Mouse (Mus musculus): ENCODE results near the gene Fastkd5. TPM values are rescaled to one million over a fixed set of nuclear protein-coding genes. Genes with fewer than 3 reads are reported as not detected.

Fastkd5 gene
- total and polyA plus RNA-seq, 2 experiments from 2014 or later: 9.8 TPM

GRCm38 (mm10) chr2:130634006-130634738 lies 4.3 kb upstream of the Fastkd5 start:
- H3K9me3 ChIP-seq (replicated peaks; ENCODE audit: control insufficient read depth, low read length): no peaks in the 10 kb centered on the region
- H3K27ac ChIP-seq (ENCODE audit: low read depth): no peak overlapping the region
- TF ChIP-seq CTCF (IDR thresholded peaks at IDR 0.05; ENCODE audit: low read depth): no peak
- TF ChIP-seq EP300 (IDR thresholded peaks at IDR 0.05; ENCODE audit: low read depth): no peak
- ATAC-seq (ENCODE audit: insufficient read depth, low read depth): 0 out of 2 replicates have a peak, but pooled peaks have one; percentile 7
- peak overlapping the region; percentile 58 for H3K4me2 ChIP-seq (ENCODE audit: low read depth, low read length)
- H3K36me3 ChIP-seq (replicated peaks; ENCODE audit: control insufficient read depth, insufficient read depth, low read length): no peaks in the 10 kb centered on the region
- 23% methylated on average over 14 of the region's 14 CpGs for WGBS
- H3K4me1 ChIP-seq (ENCODE audit: control insufficient read depth, insufficient read depth): peaks cover 14% of the 10 kb centered on the region
- DNase-seq (ENCODE audit: low spot score): no peak
- H3K4me3 ChIP-seq (ENCODE audit: low read depth, low read length): peak overlapping the region; percentile 34
- H3K9ac ChIP-seq (replicated peaks; ENCODE audit: low read depth, low read length): no peak overlapping the region
- H3K27me3 ChIP-seq (ENCODE audit: control insufficient read depth, insufficient read depth, low read length): peaks cover 41% of the 10 kb centered on the region

- H3K4me3 ChIP-seq (ENCODE audit: low read depth, low read length): no peak overlapping the region
- H3K4me2 ChIP-seq (ENCODE audit: low read depth, low read length): no peak overlapping the region
- no peaks in the 10 kb centered on the region for H3K9me3 ChIP-seq (replicated peaks; ENCODE audit: control insufficient read depth, low read length)
- no peak for DNase-seq (ENCODE audit: low spot score)
- peaks cover 20% of the 10 kb centered on the region for H3K4me1 ChIP-seq (ENCODE audit: control insufficient read depth, insufficient read depth)
- H3K27me3 ChIP-seq (ENCODE audit: control insufficient read depth, insufficient read depth, low read length): peaks cover 41% of the 10 kb centered on the region
- no peak overlapping the region for H3K9ac ChIP-seq (replicated peaks; ENCODE audit: low read depth, low read length)
- TF ChIP-seq EP300 (IDR thresholded peaks at IDR 0.05; ENCODE audit: low read depth) (no peak), CTCF (IDR thresholded peaks at IDR 0.05; ENCODE audit: low read depth) (no peak)
- no peak overlapping the region for H3K27ac ChIP-seq (ENCODE audit: low read depth)
- no peaks in the 10 kb centered on the region for H3K36me3 ChIP-seq (replicated peaks; ENCODE audit: control insufficient read depth, insufficient read depth, low read length)
- WGBS: 54% methylated on average over 5 of the region's 5 CpGs
- ATAC-seq (ENCODE audit: insufficient read depth, low read depth): no peak
Observed at GRCm38 (mm10) chr2:130632887-130633675, 3.3 kb upstream of the Fastkd5 start.

GRCm38 (mm10) chr2:130632416-130632815 lies 2.6 kb upstream of the Fastkd5 start:
- WGBS: 67% methylated on average over 1 of the region's 1 CpGs
- no peak for ATAC-seq (ENCODE audit: insufficient read depth, low read depth)
- TF ChIP-seq EP300 (IDR thresholded peaks at IDR 0.05; ENCODE audit: low read depth) (no peak), CTCF (IDR thresholded peaks at IDR 0.05; ENCODE audit: low read depth) (no peak)
- Histone ChIP-seq H3K4me3 (ENCODE audit: low read depth, low read length) (no peak overlapping the region), H3K4me2 (ENCODE audit: low read depth, low read length) (no peak overlapping the region), H3K9me3 (replicated peaks; ENCODE audit: control insufficient read depth, low read length) (no peaks in the 10 kb centered on the region), H3K9ac (replicated peaks; ENCODE audit: low read depth, low read length) (no peak overlapping the region), H3K4me1 (ENCODE audit: control insufficient read depth, insufficient read depth) (peaks cover 20% of the 10 kb centered on the region), H3K36me3 (replicated peaks; ENCODE audit: control insufficient read depth, insufficient read depth, low read length) (peaks cover 3% of the 10 kb centered on the region), H3K27ac (ENCODE audit: low read depth) (no peak overlapping the region), H3K27me3 (ENCODE audit: control insufficient read depth, insufficient read depth, low read length) (peaks cover 36% of the 10 kb centered on the region)
- no peak for DNase-seq (ENCODE audit: low spot score)

GRCm38 (mm10) chr2:130629080-130629838 lies 568 bp downstream of the Fastkd5 start:
- peak; percentile 20 for DNase-seq (ENCODE audit: low spot score)
- TF ChIP-seq EP300 (IDR thresholded peaks at IDR 0.05; ENCODE audit: low read depth) (no peak), CTCF (IDR thresholded peaks at IDR 0.05; ENCODE audit: low read depth) (no peak)
- Histone ChIP-seq H3K4me2 (ENCODE audit: low read depth, low read length) (peak overlapping the region; percentile 74), H3K9ac (replicated peaks; ENCODE audit: low read depth, low read length) (peak overlapping the region; percentile 95), H3K4me3 (ENCODE audit: low read depth, low read length) (peak overlapping the region; percentile 98), H3K27me3 (ENCODE audit: control insufficient read depth, insufficient read depth, low read length) (peaks cover 12% of the 10 kb centered on the region), H3K4me1 (ENCODE audit: control insufficient read depth, insufficient read depth) (peaks cover 7% of the 10 kb centered on the region), H3K9me3 (replicated peaks; ENCODE audit: control insufficient read depth, low read length) (no peaks in the 10 kb centered on the region), H3K27ac (ENCODE audit: low read depth) (peak overlapping the region; percentile 83), H3K36me3 (replicated peaks; ENCODE audit: control insufficient read depth, insufficient read depth, low read length) (peaks cover 22% of the 10 kb centered on the region)
- WGBS: 2% methylated on average over 37 of the region's 37 CpGs
- peak; percentile 42 for ATAC-seq (ENCODE audit: insufficient read depth, low read depth)

- Histone ChIP-seq H3K27ac (ENCODE audit: low read depth) (no peak overlapping the region), H3K9ac (replicated peaks; ENCODE audit: low read depth, low read length) (no peak overlapping the region), H3K4me3 (ENCODE audit: low read depth, low read length) (no peak overlapping the region), H3K9me3 (replicated peaks; ENCODE audit: control insufficient read depth, low read length) (no peaks in the 10 kb centered on the region), H3K4me1 (ENCODE audit: control insufficient read depth, insufficient read depth) (peaks cover 7% of the 10 kb centered on the region), H3K4me2 (ENCODE audit: low read depth, low read length) (no peak overlapping the region; the same call in 1 of the 2 replicates), H3K36me3 (replicated peaks; ENCODE audit: control insufficient read depth, insufficient read depth, low read length) (peaks cover 25% of the 10 kb centered on the region), H3K27me3 (ENCODE audit: control insufficient read depth, insufficient read depth, low read length) (0 out of 2 replicates have a peak, but pooled peaks cover 4% of the 10 kb centered on the region)
- TF ChIP-seq CTCF (IDR thresholded peaks at IDR 0.05; ENCODE audit: low read depth) (no peak), EP300 (IDR thresholded peaks at IDR 0.05; ENCODE audit: low read depth) (no peak)
- no peak for DNase-seq (ENCODE audit: low spot score)
- 68% methylated on average over 3 of the region's 3 CpGs for WGBS
- no peak for ATAC-seq (ENCODE audit: insufficient read depth, low read depth)
Observed at GRCm38 (mm10) chr2:130628424-130628823, 1.4 kb downstream of the Fastkd5 start.
